Mouse (Mus musculus) cerebellum, postnatal 4 days (tissue): Measurements from ENCODE around the gene Iqgap2.

ENCODE experiments used
- DNase-seq, 2 experiments: peaks; one replicate each; pipeline ENCODE4 v3.0.0; 2022; ENCODE audit warnings: low spot score in 2 of 2, mixed read lengths in 1 of 2

The Iqgap2 gene

DNA sequence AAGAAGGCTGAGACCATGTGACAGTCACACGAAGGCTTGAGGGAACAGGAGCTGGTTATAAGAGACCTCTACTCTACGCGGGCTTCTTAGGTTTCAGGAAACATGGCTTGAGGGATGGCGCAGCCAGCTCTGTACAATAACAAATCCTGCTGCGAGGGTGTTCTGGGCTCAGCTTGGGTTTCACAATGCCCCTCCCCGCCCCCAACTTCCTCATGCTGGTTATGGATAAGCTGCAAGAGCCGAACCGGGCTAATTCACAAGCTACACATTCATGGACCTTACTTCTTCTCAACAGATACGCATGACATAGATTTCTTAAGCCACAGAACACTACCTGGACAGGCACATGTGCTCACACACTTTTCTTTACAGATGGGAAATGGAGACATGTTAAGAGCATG, 113.0 kb downstream of the Iqgap2 start:
- no peak for DNase-seq

GRCm38 (mm10) chr13:95777651-95778391, 113.9 kb downstream of the Iqgap2 start:
- no peak for DNase-seq

- DNase-seq: peak in 1 of 2 experiments; percentile 24
These were observed 114.5 kb downstream of the Iqgap2 start for GRCm38 (mm10) chr13:95777237-95777636.

- DNase-seq: no peak
These were observed 116.6 kb downstream of the Iqgap2 start for GRCm38 (mm10) chr13:95774966-95775696.

GRCm38 (mm10) chr13:95765017-95765416, 126.7 kb downstream of the Iqgap2 start:
- peak in 1 of 2 experiments; percentile 26 for DNase-seq

- DNase-seq: no peak
These were observed 127.7 kb downstream of the Iqgap2 start for GRCm38 (mm10) chr13:95763876-95764517.

DNA sequence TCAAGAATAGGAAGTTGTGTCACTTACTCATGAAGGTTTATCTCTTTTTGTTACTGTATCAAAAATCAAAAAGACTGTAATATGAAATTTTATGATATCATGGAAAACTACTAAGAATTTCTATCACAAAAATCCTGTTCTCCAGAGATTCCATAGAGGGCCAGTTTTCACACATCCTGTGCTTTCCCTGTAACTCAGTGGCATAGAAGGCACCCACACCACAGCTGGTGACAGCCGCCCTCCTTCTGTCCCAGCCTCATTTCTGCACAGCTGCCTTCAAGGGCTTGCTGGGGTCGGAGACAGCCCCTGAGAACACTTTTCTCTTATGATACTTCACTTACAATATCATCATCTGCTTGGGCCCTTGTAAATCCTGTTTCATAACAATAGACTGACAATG, 131.9 kb downstream of the Iqgap2 start:
- no peak for DNase-seq

DNA sequence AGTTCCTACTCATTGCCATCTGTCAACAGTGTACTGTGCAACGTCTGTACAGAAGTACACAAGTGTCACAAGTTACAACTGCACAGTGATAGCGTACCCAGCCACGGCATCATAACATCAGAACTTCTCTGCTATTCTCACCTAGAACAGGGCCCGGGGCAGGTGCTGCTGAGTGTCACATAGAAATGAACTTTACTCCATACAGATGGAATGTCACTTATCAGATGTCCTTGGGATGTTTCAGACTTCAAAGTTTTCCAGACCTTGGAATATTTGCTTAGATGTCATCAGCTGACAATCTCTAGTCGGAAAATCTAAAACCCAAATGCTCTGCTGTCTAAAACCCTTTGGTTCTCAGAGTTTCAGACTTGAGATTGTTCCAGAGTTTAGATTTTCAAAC, 137.4 kb downstream of the Iqgap2 start:
- no peak for DNase-seq

DNA sequence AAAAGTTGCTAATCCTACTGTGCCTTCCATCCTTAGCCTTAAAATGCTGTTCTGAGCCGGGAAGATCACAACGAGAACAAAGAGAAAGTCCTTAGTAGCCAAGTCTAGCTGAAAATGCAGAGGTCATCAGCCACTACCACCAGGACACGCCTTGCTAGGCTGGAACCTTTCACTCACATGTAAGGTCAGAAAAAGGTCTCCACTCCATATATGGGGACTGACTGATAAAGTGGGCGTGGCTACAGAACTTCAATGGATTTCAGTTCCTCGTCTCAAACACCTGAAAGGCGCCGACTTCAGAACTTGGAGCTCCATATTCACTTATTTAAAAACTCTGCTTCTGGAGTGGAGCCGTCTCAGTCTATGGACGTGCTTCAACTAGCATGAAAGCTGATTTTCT, 139.3 kb downstream of the Iqgap2 start:
- DNase-seq: no peak

- no peak for DNase-seq
These were observed 144.2 kb downstream of the Iqgap2 start for GRCm38 (mm10) chr13:95747541-95747940.

DNA sequence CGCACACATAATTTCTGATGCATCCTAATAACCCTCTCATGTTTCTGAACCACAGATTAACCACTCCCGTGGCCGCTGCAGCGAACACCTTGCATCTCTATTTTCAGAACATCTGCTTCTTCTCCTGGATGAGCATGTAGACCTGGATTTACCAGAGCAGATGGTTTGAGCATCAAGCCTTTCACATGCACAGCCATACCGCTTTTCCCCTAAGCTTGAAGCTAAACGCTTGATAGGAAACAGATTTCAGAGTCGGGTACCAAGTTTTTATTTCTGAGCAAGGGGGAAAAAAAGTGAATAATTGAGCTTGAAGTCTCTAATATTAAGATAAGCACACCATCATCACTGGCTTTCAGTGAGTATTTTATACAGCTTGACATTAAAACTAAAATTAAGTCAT, 144.6 kb downstream of the Iqgap2 start:
- no peak for DNase-seq

DNA sequence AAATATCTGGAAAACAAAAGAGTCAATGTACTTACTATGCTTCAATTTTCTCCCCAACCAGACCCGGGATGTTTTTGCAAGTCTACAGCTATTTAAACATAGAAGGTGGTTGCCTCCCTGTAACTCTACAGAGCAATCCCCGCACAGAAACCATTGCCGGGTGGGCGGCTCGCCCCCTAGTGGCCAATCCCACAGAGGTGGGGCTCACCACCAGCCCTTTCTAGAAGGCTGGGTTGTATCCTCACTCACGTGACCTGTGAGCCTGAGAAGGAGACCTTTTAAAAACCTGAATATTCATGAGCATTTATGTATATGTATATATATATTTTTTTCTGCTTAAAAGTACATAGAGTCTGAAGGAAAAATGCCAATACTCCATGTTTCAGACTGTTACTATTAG, 145.2 kb downstream of the Iqgap2 start:
- peak; percentile 47 to 66 for DNase-seq

DNA sequence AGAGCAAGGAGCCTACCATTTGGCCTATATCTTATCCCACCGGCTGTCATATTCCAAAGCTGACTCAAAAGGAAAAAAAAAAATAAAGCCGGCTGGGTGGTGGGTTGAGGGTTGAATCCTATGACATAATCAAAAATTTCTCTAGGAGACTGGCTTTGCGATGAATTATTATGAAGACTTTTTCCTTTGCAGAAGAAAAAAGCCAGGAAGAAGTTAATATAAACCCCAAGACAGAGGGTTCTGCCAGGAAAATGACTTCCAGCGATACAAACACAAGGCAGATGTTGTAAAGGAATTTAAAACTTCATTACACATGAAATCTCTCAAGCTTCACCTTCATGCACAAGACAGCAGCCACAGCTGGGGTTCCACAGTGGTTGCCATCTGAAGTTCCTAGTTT, 146.3 kb downstream of the Iqgap2 start:
- no peak for DNase-seq

DNA sequence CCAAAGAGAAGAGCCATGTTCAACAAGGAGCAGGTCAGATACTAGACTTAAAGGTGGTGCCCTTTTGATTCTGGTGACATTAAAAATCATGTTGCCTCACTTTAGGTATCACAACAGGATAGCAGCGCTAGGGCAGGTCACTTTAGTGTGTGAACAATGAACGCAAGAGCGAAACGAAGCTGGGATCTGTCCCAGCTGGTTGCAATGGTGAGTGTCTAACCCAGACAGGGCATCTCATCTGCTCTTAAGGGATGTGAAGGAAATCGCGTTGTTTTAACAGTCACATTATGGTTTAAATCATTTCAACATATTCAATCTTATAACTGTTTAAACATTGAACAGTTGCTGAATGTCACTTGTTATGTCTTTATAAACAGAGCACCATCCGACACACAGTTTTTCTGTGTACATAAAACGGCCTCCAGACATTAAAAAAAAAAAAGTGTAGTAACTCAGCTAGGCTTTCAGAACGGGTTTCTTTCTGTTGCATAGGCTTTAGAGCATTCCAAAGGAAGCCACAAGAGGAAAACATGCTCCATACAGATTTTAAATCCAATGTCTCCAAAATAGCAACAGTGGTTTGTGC, 148.7 kb downstream of the Iqgap2 start:
- DNase-seq: no peak

DNA sequence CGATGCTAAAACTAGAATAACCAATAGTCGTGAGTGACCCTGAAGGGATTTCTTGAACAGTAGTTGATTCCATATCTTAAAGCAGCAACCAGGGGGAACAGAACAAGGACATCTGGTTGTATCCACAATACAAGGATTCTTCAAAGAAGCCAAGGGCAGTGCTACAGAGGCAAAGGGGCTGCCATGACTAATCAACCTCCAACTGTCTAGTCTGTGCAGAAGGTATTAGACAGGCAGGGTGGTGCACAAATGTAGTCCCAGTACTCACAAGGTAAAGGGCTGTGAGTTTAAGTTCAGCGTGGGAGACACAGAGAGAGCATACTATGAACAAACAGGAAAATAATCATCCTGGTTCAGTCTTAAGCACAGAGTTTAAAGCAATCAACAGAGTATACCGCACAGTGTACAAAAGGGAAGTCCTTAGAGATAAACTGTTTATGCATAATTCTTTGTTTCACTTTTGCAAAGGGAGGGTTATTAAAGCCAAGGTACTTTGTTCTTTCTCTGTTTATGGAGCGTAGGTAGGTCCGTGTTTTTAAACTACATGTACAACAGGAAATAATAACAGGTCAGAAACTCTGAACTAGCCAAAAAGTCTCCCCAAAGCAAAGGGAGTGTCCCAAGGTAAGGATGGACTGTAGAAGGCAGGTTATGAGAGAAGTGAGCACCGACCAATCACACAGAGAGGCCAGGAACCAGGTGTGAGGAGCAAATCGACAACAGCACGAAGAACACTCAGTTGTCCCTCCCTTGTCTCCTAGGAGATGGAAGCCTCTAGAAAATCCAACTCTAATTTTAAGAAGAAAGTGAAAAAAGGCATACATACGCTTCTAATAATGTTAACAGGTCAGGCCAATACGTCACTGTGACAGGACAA, 149.7 kb downstream of the Iqgap2 start:
- DNase-seq: no peak

DNA sequence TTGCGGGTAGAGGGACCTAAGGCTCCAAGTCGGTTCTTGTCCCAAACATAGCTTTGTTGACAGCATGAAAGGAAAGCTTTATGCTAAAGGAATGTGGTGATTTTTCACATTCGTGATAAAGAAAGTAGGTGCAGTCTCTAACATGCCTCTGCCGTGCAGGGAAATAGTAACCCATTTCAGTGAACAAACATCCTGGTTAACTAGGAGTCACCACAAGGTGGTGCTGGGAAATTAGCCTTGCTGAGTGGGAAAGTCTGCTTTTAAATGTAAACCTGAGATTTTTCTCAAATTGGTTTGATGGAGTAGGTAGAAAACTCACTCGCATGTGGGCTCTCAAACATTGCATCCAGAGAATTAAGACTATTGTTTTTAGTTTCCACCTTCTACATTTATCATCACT, 152.1 kb downstream of the Iqgap2 start:
- peak in 1 of 2 experiments; percentile 11 for DNase-seq

- DNase-seq: no peak
These were observed 161.2 kb downstream of the Iqgap2 start for GRCm38 (mm10) chr13:95730491-95730890.

DNA sequence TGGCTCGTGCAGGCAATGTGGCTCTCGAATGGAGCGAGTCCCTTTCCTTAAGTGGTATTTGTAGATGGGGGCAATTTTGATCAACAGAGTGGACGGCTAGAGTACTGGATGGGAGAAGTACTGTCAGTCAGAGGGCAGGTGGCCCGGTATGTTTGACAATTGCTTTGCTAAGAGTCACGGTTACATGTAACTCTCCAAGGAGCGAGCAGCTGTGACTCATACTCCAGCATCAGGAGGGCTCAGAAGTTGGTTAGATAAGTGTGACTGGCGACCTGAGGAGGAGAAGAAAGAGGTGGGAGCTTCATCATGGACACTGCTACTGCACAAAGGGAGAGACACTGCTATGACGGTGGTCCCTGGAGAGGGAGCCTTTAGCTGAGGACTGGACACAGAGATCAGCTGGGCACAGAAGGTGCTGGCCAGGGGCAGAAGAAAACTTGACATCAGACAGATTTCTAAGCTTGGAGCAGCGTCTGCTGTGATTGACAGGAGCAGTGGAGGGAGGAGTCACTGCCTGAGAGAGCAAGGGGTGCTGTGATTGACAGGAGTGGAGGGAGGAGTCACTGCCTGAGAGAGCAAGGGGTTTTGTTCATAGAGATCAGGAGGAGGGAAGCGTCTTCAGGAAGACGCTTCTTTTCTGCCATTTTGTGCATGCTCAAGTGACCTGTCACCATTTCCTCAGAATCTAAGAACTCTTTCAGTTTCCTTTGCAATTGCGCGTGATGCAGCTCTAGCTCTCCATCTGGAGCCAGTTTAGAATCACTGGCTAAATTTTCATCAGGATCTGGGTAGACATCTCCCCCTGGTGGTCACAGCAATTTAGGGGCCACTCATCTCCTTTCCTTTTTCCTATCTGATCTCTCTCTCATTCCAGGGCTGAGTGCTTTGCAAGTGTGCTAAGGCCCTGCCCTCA, 172.1 kb downstream of the Iqgap2 start:
- peak; percentile 49 to 69 for DNase-seq

GRCm38 (mm10) chr13:95715356-95715755, 176.4 kb downstream of the Iqgap2 start:
- DNase-seq: no peak

- peak in 1 of 2 experiments; percentile 12 for DNase-seq
These were observed 177.3 kb downstream of the Iqgap2 start for GRCm38 (mm10) chr13:95714271-95714975.
